Mouse (Mus musculus): Measurements from ENCODE around the gene Stk32c. TPM values are rescaled to one million over a fixed set of nuclear protein-coding genes. Genes with fewer than 3 reads are reported as not detected.

Gene Stk32c
- polyA plus RNA-seq, 1 experiment from 2014 or later = 0.16 TPM

DNA sequence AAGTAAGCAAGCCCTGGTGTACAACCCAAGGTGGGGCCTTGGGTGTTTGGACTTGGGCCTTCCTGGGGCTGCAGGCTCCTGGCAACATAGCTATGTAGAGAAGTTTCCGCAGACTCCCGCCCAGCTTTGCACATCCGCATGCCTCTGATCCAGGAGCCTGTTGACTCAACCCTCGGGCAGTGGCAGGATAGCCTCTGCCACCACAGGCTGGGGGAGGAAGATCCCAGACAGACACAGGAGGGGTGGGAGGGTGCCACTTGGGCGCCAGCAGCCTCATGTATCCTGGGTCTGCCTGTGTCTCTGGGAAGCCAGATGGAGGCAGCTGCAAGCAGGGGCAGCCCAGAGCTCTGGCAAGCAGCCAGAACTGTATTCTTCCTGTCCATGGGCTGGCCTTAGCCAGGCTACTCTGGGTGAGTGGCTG lies 38.8 kb upstream of the Stk32c start:
- peak; percentile 90 for DNase-seq
- Histone ChIP-seq H3K4me2 (peak overlapping the region; percentile 32; the same call in 1 of the 2 replicates), H3K9ac (peak overlapping the region; percentile 30; the same call in 1 of the 2 replicates), H3K4me3 (ENCODE audit: low read depth, low read length) (no peak overlapping the region), H3K27ac (ENCODE audit: low read depth) (peak overlapping the region; percentile 86), H3K9me3 (ENCODE audit: low read depth, low read length) (no peaks in the 10 kb centered on the region), H3K27me3 (ENCODE audit: insufficient read depth, low read length) (no peaks in the 10 kb centered on the region), H3K4me1 (ENCODE audit: insufficient read depth) (peaks cover 46% of the 10 kb centered on the region), H3K36me3 (ENCODE audit: insufficient read depth) (peaks cover 19% of the 10 kb centered on the region)
- ATAC-seq (ENCODE audit: insufficient read depth) = peak; percentile 33; the same call in 1 of the 2 replicates
- 26% methylated on average over 5 of the region's 5 CpGs for WGBS
- TF ChIP-seq CTCF (IDR thresholded peaks at IDR 0.05; ENCODE audit: low read depth) = no peak

DNA sequence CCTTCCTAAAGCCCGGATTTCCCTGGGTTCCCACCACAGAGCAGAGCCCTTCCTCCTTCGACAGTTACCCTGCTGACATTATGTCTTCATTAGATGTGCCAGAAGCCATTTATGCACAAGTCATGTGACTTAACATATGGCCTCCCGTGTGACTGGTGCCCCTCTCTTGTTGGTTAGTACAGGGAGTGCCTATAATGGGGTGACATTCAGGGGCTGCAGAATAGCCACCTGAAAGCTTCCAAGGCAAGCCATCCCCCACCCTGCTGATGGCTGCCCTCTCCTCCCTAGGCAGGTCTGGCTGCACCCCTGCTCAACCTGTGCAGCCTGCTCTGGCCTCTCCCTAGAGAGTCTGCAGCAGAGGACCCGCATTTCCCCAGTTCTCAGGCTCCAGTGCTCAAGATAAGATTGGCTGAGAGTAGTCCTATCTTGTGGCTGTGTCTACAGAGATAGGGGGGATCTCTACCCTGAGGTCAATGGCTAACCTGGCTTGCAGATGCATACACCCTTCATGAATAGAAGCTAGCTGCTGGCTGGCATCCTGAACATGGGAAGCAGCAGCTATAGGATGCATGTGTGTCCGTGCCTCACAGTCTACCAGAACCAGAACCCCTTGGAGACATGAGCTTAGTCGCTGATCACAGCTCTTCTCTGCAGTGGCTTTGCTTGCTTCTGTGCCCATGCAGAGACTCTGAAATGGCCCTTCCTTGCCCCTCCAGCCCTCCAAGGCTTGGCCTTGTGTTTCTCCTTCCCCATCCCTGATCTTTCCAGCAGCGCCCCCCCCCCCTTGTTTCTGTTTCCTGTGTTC lies 36.5 kb upstream of the Stk32c start:
- peaks cover 46% of the 10 kb centered on the region for H3K4me1 ChIP-seq (ENCODE audit: insufficient read depth)
- 29% methylated on average over 7 of the region's 7 CpGs for WGBS

DNA sequence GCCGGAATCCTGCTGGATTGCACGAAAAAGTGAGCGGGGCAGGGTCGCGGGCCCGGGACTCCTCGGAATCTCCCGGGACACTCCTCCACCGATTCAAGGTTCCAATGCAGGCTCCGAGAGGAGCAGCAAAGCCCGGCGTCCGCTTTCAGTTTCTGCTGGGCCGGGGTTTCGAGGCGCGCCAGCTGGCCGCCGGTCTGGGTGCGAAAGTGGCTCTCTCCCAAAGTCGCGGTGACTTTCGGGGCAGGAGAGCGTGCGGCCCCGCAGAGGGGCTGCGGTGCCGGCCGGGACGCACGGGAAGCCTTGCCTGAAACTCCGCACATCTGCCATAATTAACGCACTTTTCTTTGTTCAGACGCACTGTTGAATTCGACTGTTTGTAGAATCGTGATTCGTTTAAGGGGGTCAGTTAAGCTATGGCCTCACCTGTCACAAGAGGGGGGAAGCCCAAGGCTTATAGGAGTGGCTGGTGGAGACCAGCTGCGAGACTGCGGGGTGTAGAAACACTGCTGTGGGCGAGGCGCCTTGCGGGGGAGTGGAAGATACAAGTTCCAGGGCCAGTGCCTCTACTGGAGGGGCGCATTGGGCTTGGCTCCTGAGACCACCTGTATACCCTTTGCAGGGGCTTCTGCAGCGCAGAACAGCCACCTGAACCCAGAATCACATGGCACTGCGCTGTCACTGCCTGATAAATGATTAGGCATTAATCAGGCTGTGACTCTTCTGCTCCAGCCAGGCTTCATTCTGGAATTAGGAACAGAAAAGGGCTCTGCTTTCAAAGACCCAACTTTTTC lies 35.7 kb upstream of the Stk32c start:
- H3K4me1 ChIP-seq (ENCODE audit: insufficient read depth) = peaks cover 46% of the 10 kb centered on the region
- peak; percentile 7; the same call in 1 of the 2 replicates for ATAC-seq (ENCODE audit: insufficient read depth)

More for the DNA sequence above, 36.5 kb upstream of the Stk32c start:
- TF ChIP-seq CTCF (IDR thresholded peaks at IDR 0.05; ENCODE audit: low read depth) = no peak
- Histone ChIP-seq H3K27me3 (ENCODE audit: insufficient read depth, low read length) (no peaks in the 10 kb centered on the region), H3K27ac (ENCODE audit: low read depth) (peak overlapping the region; percentile 54; the same call in 1 of the 2 replicates), H3K9ac (peak overlapping the region; percentile 82), H3K9me3 (ENCODE audit: low read depth, low read length) (no peaks in the 10 kb centered on the region), H3K4me2 (peak overlapping the region; percentile 94), H3K4me3 (ENCODE audit: low read depth, low read length) (peak overlapping the region; percentile 70), H3K36me3 (ENCODE audit: insufficient read depth) (no peaks in the 10 kb centered on the region)
- DNase-seq = no peak
- ATAC-seq (ENCODE audit: insufficient read depth) = no peak

DNA sequence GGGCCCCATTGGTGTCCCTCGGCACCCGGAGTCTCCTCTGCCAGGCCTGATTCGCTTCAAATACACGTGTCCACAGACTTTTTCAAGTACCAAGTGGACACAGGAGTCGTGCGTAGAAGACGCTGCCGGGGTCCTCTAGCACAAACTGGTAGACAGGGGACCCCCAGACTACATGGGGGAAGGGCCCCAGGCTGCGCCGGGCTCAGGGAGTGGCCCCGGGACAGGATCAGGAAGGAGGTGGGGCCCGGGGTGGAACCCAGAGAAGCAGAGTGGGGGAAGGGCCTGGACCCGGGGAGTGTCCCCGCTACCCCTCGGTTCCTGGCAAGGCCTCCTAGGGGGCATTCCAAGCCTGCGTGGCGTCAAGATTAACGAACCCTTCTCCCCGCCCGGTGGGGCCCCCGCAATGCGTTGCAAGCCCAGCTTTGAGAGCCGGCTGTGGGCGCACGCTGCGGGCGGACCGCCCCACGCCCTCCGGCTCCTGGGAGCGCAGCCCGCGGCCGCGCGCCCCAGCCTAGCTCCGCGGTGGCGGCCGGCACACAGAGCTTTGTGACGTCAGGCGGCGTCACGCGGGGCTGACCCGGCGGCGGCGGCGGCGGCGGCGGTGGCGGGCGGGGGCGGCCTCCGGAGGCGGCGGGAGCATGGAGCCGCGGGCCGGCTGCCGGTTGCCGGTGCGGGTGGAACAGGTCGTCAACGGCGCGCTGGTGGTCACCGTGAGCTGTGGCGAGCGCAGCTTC lies 34.9 kb upstream of the Stk32c start, which contains the start of gene Pwwp2b:
TSS of gene Pwwp2b (plus strand) at position 602 of the 734 bp plus-strand sequence.
- H3K27me3 ChIP-seq (ENCODE audit: insufficient read depth, low read length) = no peaks in the 10 kb centered on the region
- H3K9ac ChIP-seq = peak within 1 kb of the TSS; percentile 82
- TF ChIP-seq CTCF (IDR thresholded peaks at IDR 0.05; ENCODE audit: low read depth) = no peak
- H3K4me2 ChIP-seq = peak within 1 kb of the TSS; percentile 94
- DNase-seq (peak; percentile 91), ATAC-seq (ENCODE audit: insufficient read depth) (peak; percentile 81)
- no peaks in the 10 kb centered on the region for H3K9me3 ChIP-seq (ENCODE audit: low read depth, low read length)
- H3K4me3 ChIP-seq (ENCODE audit: low read depth, low read length) = peak within 1 kb of the TSS; percentile 70
- H3K4me1 ChIP-seq (ENCODE audit: insufficient read depth) = peaks cover 42% of the 10 kb centered on the region
- H3K27ac ChIP-seq (ENCODE audit: low read depth) = peak within 1 kb of the TSS; percentile 88
- H3K36me3 ChIP-seq (ENCODE audit: insufficient read depth) = no peaks in the 10 kb centered on the region
- WGBS = under 1% methylated on average over 71 of the region's 72 CpGs

More for the DNA sequence above, 35.7 kb upstream of the Stk32c start:
- H3K27me3 ChIP-seq (ENCODE audit: insufficient read depth, low read length) = no peaks in the 10 kb centered on the region
- WGBS = 1% methylated on average over 45 of the region's 45 CpGs
- no peaks in the 10 kb centered on the region for H3K36me3 ChIP-seq (ENCODE audit: insufficient read depth)
- TF ChIP-seq CTCF (IDR thresholded peaks at IDR 0.05; ENCODE audit: low read depth) = no peak
- H3K4me3 ChIP-seq (ENCODE audit: low read depth, low read length) = peak overlapping the region; percentile 70
- H3K27ac ChIP-seq (ENCODE audit: low read depth) = peak overlapping the region; percentile 88
- peak overlapping the region; percentile 94 for H3K4me2 ChIP-seq
- DNase-seq = peak; percentile 53
- peak overlapping the region; percentile 82 for H3K9ac ChIP-seq
- no peaks in the 10 kb centered on the region for H3K9me3 ChIP-seq (ENCODE audit: low read depth, low read length)

DNA sequence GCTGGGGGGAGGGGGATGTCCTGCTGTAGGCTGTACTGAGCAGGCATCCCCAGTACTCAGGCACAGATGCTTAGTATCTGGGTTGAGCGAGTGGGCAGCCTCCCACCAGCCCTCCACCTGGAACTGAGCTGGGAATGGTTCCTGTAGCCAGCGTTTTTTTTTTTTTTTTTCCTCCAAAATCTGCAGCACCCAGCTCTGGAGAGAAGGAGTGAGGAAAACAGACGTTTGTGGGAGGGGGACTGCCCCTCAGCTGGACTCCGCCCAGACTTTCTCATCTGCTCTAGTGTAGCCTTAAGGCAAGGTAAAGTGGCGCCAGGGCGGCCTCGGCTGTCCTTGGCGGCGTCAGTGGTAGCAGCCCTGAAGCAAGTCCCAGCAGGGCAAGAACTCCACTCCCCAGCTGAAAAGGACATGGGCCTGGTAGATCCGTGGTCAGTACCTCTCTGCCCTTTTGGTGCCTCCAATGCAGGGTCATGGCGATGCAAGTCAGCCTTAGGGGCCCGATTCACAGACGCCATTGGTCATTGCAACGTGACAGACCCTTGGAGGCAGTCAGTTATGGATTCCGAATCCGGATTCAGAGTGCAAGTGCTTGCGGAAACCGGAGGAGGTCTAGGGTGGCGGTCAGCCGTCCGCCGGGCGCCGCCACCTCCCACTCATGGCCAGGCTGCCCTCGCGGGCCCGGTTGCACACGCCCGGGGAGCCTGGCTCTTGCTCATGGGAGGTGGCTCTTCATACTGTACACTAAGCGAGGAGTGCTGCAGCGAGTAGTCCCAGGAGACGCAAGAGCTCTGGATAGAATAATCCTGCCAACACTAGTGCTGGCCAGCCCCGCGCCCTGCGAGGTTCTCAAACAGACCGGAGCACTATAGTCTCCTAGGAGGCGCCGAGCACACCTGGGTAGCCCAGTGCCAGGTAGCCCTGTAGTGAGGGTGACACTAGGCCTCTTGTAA lies 34.1 kb upstream of the Stk32c start:
- no peaks in the 10 kb centered on the region for H3K9me3 ChIP-seq (ENCODE audit: low read depth, low read length)
- WGBS = 6% methylated on average over 38 of the region's 38 CpGs
- peaks cover 34% of the 10 kb centered on the region for H3K4me1 ChIP-seq (ENCODE audit: insufficient read depth)
- peak; percentile 59 for ATAC-seq (ENCODE audit: insufficient read depth)
- no peaks in the 10 kb centered on the region for H3K27me3 ChIP-seq (ENCODE audit: insufficient read depth, low read length)
- peak overlapping the region; percentile 70 for H3K4me3 ChIP-seq (ENCODE audit: low read depth, low read length)
- peak; percentile 67 for DNase-seq
- peak overlapping the region; percentile 82 for H3K9ac ChIP-seq
- peak overlapping the region; percentile 88 for H3K27ac ChIP-seq (ENCODE audit: low read depth)
- no peak for TF ChIP-seq CTCF (IDR thresholded peaks at IDR 0.05; ENCODE audit: low read depth)
- H3K36me3 ChIP-seq (ENCODE audit: insufficient read depth) = no peaks in the 10 kb centered on the region
- H3K4me2 ChIP-seq = peak overlapping the region; percentile 94

DNA sequence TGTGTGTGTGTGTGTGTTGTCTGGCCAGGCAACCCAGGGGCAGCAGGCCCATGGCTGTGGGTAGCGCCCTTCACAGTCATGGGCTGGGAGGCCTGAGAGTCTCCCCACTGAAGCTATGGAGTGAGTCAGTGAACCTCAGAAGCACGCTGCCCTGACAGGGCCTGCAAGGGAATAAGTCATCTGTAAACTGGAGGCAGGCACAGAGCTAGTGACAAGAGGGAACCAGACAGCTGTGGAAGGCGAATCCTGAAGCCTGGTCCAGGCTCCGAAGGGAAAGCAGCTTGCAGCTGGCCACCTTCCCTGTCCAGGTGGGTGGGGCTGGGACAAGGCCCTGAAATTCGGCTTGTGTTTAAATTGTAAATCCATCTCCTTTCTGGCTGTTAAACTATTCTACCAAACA lies 33.0 kb upstream of the Stk32c start:
- ATAC-seq (ENCODE audit: insufficient read depth) = no peak

More for the DNA sequence above, 33.0 kb upstream of the Stk32c start:
- WGBS = 62% methylated on average over 5 of the region's 5 CpGs
- no peak overlapping the region for H3K27ac ChIP-seq (ENCODE audit: low read depth)
- TF ChIP-seq CTCF (IDR thresholded peaks at IDR 0.05; ENCODE audit: low read depth) = no peak
- H3K27me3 ChIP-seq (ENCODE audit: insufficient read depth, low read length) = no peaks in the 10 kb centered on the region
- no peaks in the 10 kb centered on the region for H3K36me3 ChIP-seq (ENCODE audit: insufficient read depth)
- no peak for DNase-seq
- H3K4me1 ChIP-seq (ENCODE audit: insufficient read depth) = peaks cover 23% of the 10 kb centered on the region
- H3K4me2 ChIP-seq = no peak overlapping the region
- no peak overlapping the region for H3K4me3 ChIP-seq (ENCODE audit: low read depth, low read length)
- no peaks in the 10 kb centered on the region for H3K9me3 ChIP-seq (ENCODE audit: low read depth, low read length)
- no peak overlapping the region for H3K9ac ChIP-seq

Measured in lung, embryonic 14.5 days (tissue).